Mouse (Mus musculus): ENCODE data around the gene Rflna. TPM values are rescaled to one million over a fixed set of nuclear protein-coding genes. Genes with fewer than 3 reads are reported as not detected.

The Rflna gene
- polyA plus RNA-seq, 1 experiment from 2014 or later, result 7.0 TPM

DNA sequence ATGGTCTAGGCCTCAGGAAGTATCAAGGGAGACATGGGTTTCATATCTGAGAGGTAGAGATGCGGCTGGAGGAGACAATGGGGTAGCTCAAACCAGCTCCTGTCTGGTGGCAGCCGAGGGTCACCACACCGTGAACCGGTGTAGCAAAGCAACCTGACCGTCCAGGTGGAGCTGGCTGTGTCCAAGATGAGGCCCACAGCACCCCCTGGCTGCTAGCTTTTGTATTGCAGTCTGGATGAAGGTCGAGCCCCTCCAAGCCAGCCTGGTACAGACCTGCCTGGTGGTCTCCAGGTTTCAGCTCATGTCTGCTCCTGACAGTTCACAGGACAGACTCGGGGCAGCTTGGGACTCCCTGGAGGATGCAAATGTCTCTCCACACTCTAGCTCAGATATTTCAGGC, 11.5 kb downstream of the Rflna start:
- Histone ChIP-seq H3K4me3 (no peak overlapping the region), H3K27ac (replicated peaks) (no peak overlapping the region), H3K36me3 (peaks cover 91% of the 10 kb centered on the region), H3K4me1 (replicated peaks) (peaks cover 5% of the 10 kb centered on the region; the same call in 1 of the 2 replicates), H3K9ac (no peak overlapping the region), H3K27me3 (no peaks in the 10 kb centered on the region), H3K4me2 (no peak overlapping the region), H3K9me3 (no peaks in the 10 kb centered on the region)
- ATAC-seq (ENCODE audit: low read depth), result no peak
- 59% methylated on average over 7 of the region's 7 CpGs for WGBS

DNA sequence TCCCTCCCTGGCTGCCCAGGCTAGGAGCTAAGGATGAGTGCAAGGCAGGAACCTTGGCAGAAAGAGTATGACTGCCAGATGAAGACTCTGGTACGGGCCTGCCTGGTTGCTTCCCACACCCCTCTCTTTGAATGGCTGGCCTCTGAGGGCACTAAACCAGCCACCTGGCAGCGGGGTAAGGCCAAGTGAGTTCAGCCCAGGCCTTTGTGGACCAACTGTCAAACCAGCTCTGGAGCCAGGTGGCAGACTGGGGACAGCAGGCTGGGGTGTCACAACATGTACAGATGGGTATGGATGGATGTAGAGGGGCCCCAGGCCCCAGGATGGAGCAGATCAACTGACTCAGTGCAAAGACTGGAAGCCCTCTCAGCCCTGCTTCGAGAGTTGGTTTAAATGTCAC, 12.0 kb downstream of the Rflna start:
- H3K4me3 ChIP-seq, result no peak overlapping the region
- no peak overlapping the region for H3K9ac ChIP-seq
- no peak overlapping the region for H3K27ac ChIP-seq (replicated peaks)
- H3K36me3 ChIP-seq, result peaks cover 92% of the 10 kb centered on the region
- WGBS, result 84% methylated on average over 3 of the region's 3 CpGs
- no peaks in the 10 kb centered on the region for H3K9me3 ChIP-seq
- no peaks in the 10 kb centered on the region for H3K27me3 ChIP-seq
- no peak for ATAC-seq (ENCODE audit: low read depth)
- H3K4me2 ChIP-seq, result no peak overlapping the region
- H3K4me1 ChIP-seq (replicated peaks), result peaks cover 10% of the 10 kb centered on the region; the same call in 1 of the 2 replicates

DNA sequence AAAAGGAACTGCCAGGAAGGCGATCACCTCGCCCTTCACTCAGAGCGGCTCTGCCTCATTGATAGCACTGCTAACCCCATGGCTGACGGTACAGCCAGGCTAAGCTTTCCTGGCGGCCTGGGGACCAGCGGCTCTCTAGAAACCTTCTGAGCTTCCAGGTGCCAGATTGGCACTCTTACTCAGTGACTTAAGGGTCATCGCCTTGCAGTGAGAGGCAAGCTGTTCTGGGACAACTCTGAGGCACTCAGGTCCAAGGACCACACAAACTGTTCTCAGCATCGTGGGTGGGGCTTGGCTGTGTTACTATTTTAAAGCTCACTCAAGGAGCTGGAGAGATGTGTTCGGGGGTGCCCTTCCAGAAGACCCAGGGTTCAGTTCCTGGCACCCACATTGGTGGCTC, 12.6 kb downstream of the Rflna start:
- no peak for ATAC-seq (ENCODE audit: low read depth)
- no peak overlapping the region for H3K4me2 ChIP-seq
- 91% methylated on average over 9 of the region's 9 CpGs for WGBS
- peaks cover 15% of the 10 kb centered on the region; the same call in 1 of the 2 replicates for H3K4me1 ChIP-seq (replicated peaks)
- peaks cover 88% of the 10 kb centered on the region for H3K36me3 ChIP-seq
- no peak overlapping the region for H3K27ac ChIP-seq (replicated peaks)
- no peak overlapping the region for H3K4me3 ChIP-seq
- H3K9ac ChIP-seq, result no peak overlapping the region
- no peaks in the 10 kb centered on the region for H3K27me3 ChIP-seq
- no peaks in the 10 kb centered on the region for H3K9me3 ChIP-seq

DNA sequence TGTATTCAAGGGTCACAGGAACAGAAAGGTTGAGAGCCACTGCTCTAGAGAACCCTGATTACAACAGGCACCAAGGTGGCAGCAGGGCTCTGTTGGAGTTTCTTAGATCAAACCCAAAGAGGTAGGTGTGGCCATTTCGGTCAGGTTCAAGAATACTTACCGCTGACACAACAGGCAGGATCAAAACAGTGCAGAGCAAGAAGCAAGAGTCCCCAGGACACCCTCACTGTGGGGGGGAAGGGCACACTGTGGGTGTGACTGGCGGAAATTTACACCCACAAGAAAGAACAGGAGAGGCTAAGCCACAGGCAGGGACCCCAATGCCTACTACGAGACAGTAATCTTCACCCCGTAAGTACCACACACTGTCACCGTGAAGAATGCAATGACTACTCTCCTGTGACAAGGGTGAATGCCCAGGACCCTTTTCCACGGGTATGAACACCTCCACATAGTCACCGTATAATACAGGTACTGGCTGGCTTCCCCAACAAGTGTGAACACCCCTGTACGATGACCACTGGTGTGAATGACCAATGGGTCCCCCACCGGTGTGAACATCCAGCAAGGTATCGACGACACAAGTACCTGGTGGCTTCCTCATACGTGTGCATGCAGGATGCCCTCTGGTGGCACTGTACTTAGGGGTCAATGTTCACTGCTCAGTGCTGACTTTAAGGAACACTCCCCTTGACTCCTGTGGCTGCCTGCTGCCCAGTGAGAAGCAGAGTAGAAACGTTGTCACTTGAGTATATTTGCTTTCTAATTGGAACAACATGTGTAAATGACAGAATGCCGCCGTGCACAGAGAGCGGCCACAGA, 13.6 kb downstream of the Rflna start:
- H3K36me3 ChIP-seq, result peaks cover 87% of the 10 kb centered on the region
- ATAC-seq (ENCODE audit: low read depth), result no peak

DNA sequence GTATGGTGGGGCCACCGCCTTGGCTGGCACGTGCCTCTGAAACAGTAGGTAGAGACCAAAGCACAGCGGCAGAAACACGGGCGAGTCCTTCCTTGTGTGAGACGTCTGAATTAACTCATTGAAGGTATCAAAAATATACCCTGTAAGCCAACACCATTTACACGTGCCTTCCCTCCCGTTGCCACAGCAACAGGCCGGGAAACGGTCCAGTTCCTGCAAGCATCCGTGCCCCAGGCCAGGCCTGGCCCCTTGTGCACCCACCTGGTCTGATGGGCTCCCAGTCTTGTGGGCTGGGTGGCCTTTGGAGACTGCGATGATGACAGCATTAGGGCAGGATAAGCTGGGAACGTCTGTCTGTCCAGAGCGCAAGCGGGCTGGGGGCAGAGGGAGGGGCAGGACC, 14.3 kb downstream of the Rflna start:
- no peak for ATAC-seq (ENCODE audit: low read depth)
- no peak overlapping the region for H3K27ac ChIP-seq (replicated peaks)

More for the DNA sequence above, 13.6 kb downstream of the Rflna start:
- Histone ChIP-seq H3K27ac (replicated peaks) (no peak overlapping the region), H3K27me3 (no peaks in the 10 kb centered on the region), H3K4me2 (no peak overlapping the region), H3K9me3 (no peaks in the 10 kb centered on the region), H3K4me3 (no peak overlapping the region), H3K9ac (no peak overlapping the region), H3K4me1 (replicated peaks) (peaks cover 15% of the 10 kb centered on the region; the same call in 1 of the 2 replicates)
- WGBS, result 88% methylated on average over 17 of the region's 17 CpGs

DNA sequence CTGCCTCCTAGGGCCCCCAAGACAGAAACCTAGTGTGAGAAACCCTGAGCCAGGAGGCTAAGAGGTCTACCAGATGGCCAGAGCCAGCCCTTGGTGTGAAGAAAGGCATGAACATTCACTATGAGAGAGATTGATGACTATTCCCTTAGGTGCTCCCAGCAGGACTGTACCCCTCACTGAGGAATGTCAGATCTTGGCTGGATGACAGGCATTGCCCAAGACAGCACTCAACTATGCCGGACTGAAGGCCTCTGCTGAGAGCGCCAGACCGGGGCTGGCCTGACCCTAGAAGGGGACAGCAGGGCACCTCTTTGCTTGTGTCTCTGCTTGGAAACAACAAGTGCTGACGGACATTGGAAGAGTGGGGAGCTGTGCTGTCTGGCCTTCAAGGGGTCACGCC, 16.1 kb downstream of the Rflna start:
- no peak overlapping the region for H3K4me2 ChIP-seq
- H3K36me3 ChIP-seq, result peaks cover 92% of the 10 kb centered on the region
- no peaks in the 10 kb centered on the region for H3K27me3 ChIP-seq
- ATAC-seq (ENCODE audit: low read depth), result no peak
- 82% methylated on average over 5 of the region's 5 CpGs for WGBS
- H3K9me3 ChIP-seq, result no peaks in the 10 kb centered on the region
- no peak overlapping the region; the same call in 1 of the 2 replicates for H3K27ac ChIP-seq (replicated peaks)
- no peak overlapping the region for H3K4me3 ChIP-seq
- peaks cover 15% of the 10 kb centered on the region; the same call in 1 of the 2 replicates for H3K4me1 ChIP-seq (replicated peaks)
- no peak overlapping the region for H3K9ac ChIP-seq

More for the DNA sequence above, 14.3 kb downstream of the Rflna start:
- H3K36me3 ChIP-seq, result peaks cover 88% of the 10 kb centered on the region
- H3K4me3 ChIP-seq, result no peak overlapping the region
- H3K27me3 ChIP-seq, result no peaks in the 10 kb centered on the region
- 76% methylated on average over 15 of the region's 15 CpGs for WGBS
- H3K9ac ChIP-seq, result no peak overlapping the region
- no peaks in the 10 kb centered on the region for H3K9me3 ChIP-seq
- peaks cover 15% of the 10 kb centered on the region; the same call in 1 of the 2 replicates for H3K4me1 ChIP-seq (replicated peaks)
- no peak overlapping the region for H3K4me2 ChIP-seq

DNA sequence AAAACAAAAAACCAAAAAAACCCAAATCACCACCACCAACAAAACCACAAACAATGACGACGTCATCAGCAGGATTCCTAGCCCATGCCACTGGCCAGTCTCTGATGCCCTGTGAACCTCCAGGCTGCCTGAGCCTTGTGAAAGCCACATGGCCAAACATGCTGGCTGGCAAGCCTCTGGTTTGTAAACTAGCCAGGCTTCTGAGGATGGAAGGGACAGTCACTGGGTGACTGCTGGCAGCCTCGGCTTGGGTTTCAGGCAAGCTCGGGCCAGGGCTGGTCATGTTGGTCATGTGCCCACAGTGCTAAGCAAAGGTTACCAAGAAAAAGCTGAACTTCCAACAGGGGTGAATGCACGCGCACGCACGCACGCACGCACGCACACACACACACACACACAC, 18.3 kb downstream of the Rflna start:
- Histone ChIP-seq H3K4me2 (no peak overlapping the region), H3K36me3 (peaks cover 93% of the 10 kb centered on the region), H3K4me1 (replicated peaks) (peaks cover 15% of the 10 kb centered on the region; the same call in 1 of the 2 replicates), H3K27me3 (no peaks in the 10 kb centered on the region), H3K27ac (replicated peaks) (no peak overlapping the region), H3K4me3 (no peak overlapping the region), H3K9ac (no peak overlapping the region), H3K9me3 (no peaks in the 10 kb centered on the region)
- 89% methylated on average over 11 of the region's 11 CpGs for WGBS
- no peak for ATAC-seq (ENCODE audit: low read depth)

DNA sequence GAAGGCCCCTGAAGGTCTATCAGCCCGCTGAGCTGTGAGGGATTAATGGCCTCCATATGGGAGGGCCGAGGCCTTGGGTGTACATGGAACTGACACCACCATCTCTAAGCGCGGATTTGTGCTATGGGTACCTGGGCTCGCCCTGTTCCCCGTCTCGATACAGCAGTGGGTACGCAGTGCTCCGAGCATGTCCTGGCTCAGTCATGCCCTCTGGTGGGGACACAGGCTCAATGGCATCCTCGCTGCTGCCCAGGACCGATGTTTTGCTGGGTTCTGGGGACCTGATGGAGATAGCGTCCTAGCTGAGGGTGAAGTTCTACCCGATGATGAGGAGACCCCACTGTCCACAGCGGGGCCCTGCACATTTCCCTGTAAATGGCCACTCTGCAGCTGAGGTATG, 21.0 kb downstream of the Rflna start:
- H3K4me1 ChIP-seq (replicated peaks), result peaks cover 15% of the 10 kb centered on the region; the same call in 1 of the 2 replicates
- no peak for ATAC-seq (ENCODE audit: low read depth)
- 79% methylated on average over 14 of the region's 14 CpGs for WGBS
- H3K9ac ChIP-seq, result no peak overlapping the region
- H3K27me3 ChIP-seq, result no peaks in the 10 kb centered on the region
- no peak overlapping the region for H3K27ac ChIP-seq (replicated peaks)
- no peaks in the 10 kb centered on the region for H3K9me3 ChIP-seq
- no peak overlapping the region for H3K4me2 ChIP-seq
- H3K4me3 ChIP-seq, result no peak overlapping the region
- peaks cover 93% of the 10 kb centered on the region for H3K36me3 ChIP-seq

DNA sequence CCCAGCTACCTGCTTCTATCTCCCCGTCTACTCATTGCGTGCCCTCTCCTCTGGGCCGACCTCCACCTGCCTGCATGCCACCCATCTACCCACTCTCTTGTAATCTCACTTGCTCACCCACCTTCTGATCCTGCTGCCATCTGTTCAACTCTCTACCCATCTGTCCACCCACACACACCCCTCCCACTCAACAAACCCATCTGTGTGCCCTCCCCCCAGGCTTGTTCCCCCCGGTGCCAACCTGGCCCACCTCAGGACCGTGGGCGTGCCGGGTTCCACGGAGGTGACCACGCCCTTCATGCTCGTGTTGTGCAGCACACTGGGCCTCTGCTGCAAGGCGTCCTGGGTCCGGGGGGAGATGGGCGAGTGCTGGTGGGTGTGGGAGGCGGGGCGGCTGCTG, 25.4 kb downstream of the Rflna start:
- no peak overlapping the region for H3K27ac ChIP-seq (replicated peaks)
- no peak overlapping the region for H3K4me3 ChIP-seq
- 93% methylated on average over 15 of the region's 15 CpGs for WGBS
- no peaks in the 10 kb centered on the region for H3K27me3 ChIP-seq
- H3K9ac ChIP-seq, result no peak overlapping the region
- no peak overlapping the region for H3K4me2 ChIP-seq
- H3K4me1 ChIP-seq (replicated peaks), result no peaks in the 10 kb centered on the region
- peaks cover 100% of the 10 kb centered on the region for H3K36me3 ChIP-seq
- no peaks in the 10 kb centered on the region for H3K9me3 ChIP-seq
- no peak for ATAC-seq (ENCODE audit: low read depth)

DNA sequence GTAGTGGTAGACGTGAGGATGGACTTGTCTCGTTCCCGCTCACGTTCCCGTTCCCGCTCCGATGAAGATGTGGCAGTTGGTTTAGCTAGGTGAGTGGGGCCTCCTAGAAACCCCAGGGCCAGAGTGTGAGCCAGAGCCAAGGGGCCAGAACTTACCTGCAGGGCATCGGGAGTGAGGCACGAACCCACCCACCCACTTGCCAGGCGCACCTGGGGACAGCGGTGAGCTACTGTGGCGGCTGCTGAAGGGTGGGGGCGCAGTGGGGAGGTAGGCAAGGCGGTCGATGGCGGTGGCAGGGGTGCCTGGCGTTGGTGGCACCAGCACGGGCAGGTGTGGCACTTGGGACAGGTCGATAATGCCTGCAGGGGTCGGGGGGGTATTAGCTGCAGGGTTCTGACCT, 25.9 kb downstream of the Rflna start:
- no peaks in the 10 kb centered on the region for H3K27me3 ChIP-seq
- no peaks in the 10 kb centered on the region for H3K9me3 ChIP-seq
- H3K36me3 ChIP-seq, result peaks cover 100% of the 10 kb centered on the region
- H3K4me1 ChIP-seq (replicated peaks), result no peaks in the 10 kb centered on the region
- WGBS, result 98% methylated on average over 20 of the region's 20 CpGs
- H3K27ac ChIP-seq (replicated peaks), result no peak overlapping the region
- no peak overlapping the region for H3K4me3 ChIP-seq
- ATAC-seq (ENCODE audit: low read depth), result no peak
- no peak overlapping the region for H3K9ac ChIP-seq
- H3K4me2 ChIP-seq, result no peak overlapping the region

DNA sequence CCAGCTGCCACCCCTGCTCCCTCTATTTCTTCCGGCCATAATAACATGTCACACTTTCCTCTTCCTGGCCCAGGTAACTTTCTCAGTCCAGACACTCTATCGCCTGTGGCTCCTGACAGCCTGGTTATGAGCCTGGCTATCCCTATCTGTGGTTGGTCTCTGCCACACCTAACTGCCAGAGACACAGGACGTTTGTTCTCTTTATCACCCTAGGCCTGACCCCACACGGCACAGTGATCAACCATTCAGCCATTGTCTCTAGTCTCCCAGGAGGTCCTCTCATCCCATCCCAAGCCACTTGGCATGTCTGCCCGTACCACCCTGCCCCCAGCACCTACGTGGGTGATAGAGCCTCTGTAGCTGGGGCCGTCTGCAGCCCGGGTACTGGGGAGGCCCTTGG, 33.5 kb downstream of the Rflna start:
- Histone ChIP-seq H3K4me3 (no peak overlapping the region), H3K9ac (no peak overlapping the region), H3K27me3 (no peaks in the 10 kb centered on the region), H3K4me2 (no peak overlapping the region), H3K27ac (replicated peaks) (no peak overlapping the region), H3K36me3 (peaks cover 98% of the 10 kb centered on the region), H3K4me1 (replicated peaks) (peaks cover 11% of the 10 kb centered on the region), H3K9me3 (no peaks in the 10 kb centered on the region)
- no peak for ATAC-seq (ENCODE audit: low read depth)
- WGBS, result 91% methylated on average over 8 of the region's 8 CpGs

DNA sequence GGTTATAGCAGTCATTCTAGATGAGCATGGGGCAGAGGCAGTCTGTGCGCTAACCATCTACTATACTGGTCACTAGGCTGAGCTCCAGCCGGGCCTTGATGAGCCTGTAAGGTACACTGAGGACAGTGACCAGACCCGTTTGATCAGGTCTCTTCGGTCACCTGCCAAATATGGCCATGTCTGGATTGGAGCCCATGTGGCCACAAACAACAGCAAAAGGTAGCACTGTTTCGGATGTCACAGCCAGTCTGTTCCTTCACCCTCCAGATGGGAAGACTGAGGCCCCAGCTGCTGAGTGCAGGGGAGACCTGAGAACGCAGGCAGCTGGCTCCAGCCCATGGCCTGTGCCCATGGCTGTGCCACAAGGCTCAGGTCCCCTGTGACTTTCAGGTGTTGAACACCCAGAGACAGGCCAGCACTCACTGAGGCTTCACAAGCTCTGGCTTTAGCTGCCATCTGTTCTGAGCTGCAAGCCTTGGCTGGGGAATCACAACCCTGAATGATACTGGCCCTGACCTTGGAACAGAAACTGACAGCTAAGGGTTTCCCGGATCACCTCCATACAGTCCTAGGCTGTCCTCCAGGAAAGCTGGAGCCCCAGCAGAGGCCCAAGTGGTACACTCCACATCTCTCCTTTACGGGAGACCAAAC, 36.5 kb downstream of the Rflna start:
- 91% methylated on average over 8 of the region's 8 CpGs for WGBS
- Histone ChIP-seq H3K27me3 (no peaks in the 10 kb centered on the region), H3K9ac (no peak overlapping the region), H3K4me2 (no peak overlapping the region), H3K36me3 (peaks cover 90% of the 10 kb centered on the region), H3K4me1 (replicated peaks) (peaks cover 32% of the 10 kb centered on the region), H3K27ac (replicated peaks) (no peak overlapping the region), H3K4me3 (no peak overlapping the region), H3K9me3 (no peaks in the 10 kb centered on the region)
- ATAC-seq (ENCODE audit: low read depth), result no peak

Data from neural tube, embryonic 13.5 days (tissue).